Comparison of ENCODE assay signal across 11 mouse cellular contexts in the genomic region with DNA sequence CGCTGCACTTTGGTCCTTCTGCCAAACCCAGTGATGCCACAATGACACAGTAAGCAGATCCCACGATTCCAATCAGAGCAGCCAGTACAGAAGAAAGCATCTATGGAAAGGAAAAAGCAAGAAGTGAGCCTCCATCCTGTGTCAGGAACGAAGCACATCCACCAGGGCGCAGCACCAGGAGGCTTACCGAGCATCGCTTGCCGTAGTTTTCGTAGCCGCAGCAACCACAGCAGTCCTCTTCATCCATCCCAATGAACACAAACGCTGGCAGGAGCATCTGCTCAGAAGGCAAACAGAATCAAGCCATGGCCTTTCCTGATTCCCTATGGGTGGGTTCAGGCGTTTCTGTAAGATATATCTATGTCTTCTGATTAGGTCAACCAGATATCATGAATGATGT. TPM values are rescaled to one million over a fixed set of nuclear protein-coding genes. Genes with fewer than 3 reads are reported as not detected.
DNase-seq lines count a peak whose midpoint lies in the region; TF ChIP-seq lines count a peak whose summit lies in the region.
"Had no signal": no experiment of that assay in that cellular context is flagged by ENCODE, and none has a peak within 500 bp of the region (broad histone marks: within the 10 kb centered on the region; RNA-seq: fewer than 3 reads in every experiment).

No protein-coding gene starts in this region.

- peak overlapping the region; percentile 71 for H3K27ac ChIP-seq in kidney, adult 2 months (ENCODE audit: insufficient read depth, low read depth, low read length)
- H3K27ac ChIP-seq in CH12.LX (ENCODE audit: insufficient read depth, low read depth) = no peak overlapping the region
- H3K27ac ChIP-seq: embryonic facial prominence, embryonic 15.5 days; stomach, embryonic 15.5 days had no signal

- no peaks in the 10 kb centered on the region for H3K79me2 ChIP-seq in CH12.LX (replicated peaks; ENCODE audit: control insufficient read depth, extremely low read depth, insufficient read depth, poor library complexity, severe bottlenecking)

- TF ChIP-seq CTCF in kidney, adult 2 months (conservative IDR thresholded peaks at IDR 0.05; ENCODE audit: insufficient read depth, insufficient read length, low read depth, low read length) = peak; percentile 47
- TF ChIP-seq CTCF in CH12.LX (conservative IDR thresholded peaks at IDR 0.05 in 1 of 2, IDR thresholded peaks at IDR 0.05 in 1 of 2; ENCODE audit: low read depth in 2 of 2, low read length in 2 of 2) = peak in 1 of 2 experiments; percentile 30; a peak in 2 of 4 replicates

- H3K4me1 ChIP-seq in kidney, adult 2 months (ENCODE audit: control insufficient read depth, insufficient read depth, low read length) = peaks cover 12% of the 10 kb centered on the region
- peaks cover 2 to 5% of the 10 kb centered on the region in 2 experiments; a peak in 3 of 4 replicates for H3K4me1 ChIP-seq in CH12.LX (ENCODE audit: control insufficient read depth in 1 of 2, insufficient read depth in 2 of 2)

- H3K4me3 ChIP-seq in kidney, adult 2 months (ENCODE audit: insufficient read depth, low read depth, low read length) = peak overlapping the region; percentile 68
- H3K4me3 ChIP-seq in CH12.LX (replicated peaks in 1 of 3; ENCODE audit: low read depth in 2 of 3, low read length in 2 of 3, poor library complexity in 1 of 3) = no peak overlapping the region
- H3K4me3 ChIP-seq: embryonic facial prominence, embryonic 15.5 days; stomach, embryonic 15.5 days had no signal

- H3K9ac ChIP-seq in CH12.LX (ENCODE audit: insufficient read depth, low read depth) = no peak overlapping the region
- H3K9ac ChIP-seq: embryonic facial prominence, embryonic 15.5 days; stomach, embryonic 15.5 days had no signal

- WGBS in kidney, adult 2 months = 56% methylated on average over 11 of the region's 11 CpGs

- H3K9me3 ChIP-seq in CH12.LX (replicated peaks; ENCODE audit: low read length) = no peaks in the 10 kb centered on the region
- H3K9me3 ChIP-seq: embryonic facial prominence, embryonic 15.5 days; stomach, embryonic 15.5 days had no signal

- DNase-seq in kidney, adult 2 months = peak; percentile 24
- DNase-seq in kidney, adult 8-10 months = no peak
- DNase-seq in 3T3-L1 (ENCODE audit: low read depth, low spot score) (peak; percentile 74), CH12.LX (ENCODE audit: extremely low read depth) (no peak)
- peak; percentile 30 to 35 for DNase-seq in heart, postnatal 10 days
- no peak for DNase-seq in right cerebral cortex, postnatal 25 days
- DNase-seq in left cerebral cortex, postnatal 14 days (ENCODE audit: low spot score in 2 of 2) = no peak
- DNase-seq: layer of hippocampus, postnatal 36 days had no signal

- no peak for TF ChIP-seq POLR2A in kidney, adult 2 months (IDR thresholded peaks at IDR 0.05; ENCODE audit: low read depth, low read length)
- no peak for TF ChIP-seq POLR2A in CH12.LX (IDR thresholded peaks at IDR 0.05; ENCODE audit: low read depth, low read length)

- no peak for TF ChIP-seq RAD21 in CH12.LX (IDR thresholded peaks at IDR 0.05; ENCODE audit: low read depth, low read length)

- H3K27me3 ChIP-seq in kidney, adult 2 months (replicated peaks; ENCODE audit: control insufficient read depth, insufficient read depth, low read length) = no peaks in the 10 kb centered on the region
- no peaks in the 10 kb centered on the region for H3K27me3 ChIP-seq in CH12.LX (replicated peaks)
- H3K27me3 ChIP-seq: embryonic facial prominence, embryonic 15.5 days; stomach, embryonic 15.5 days had no signal

- no peak overlapping the region for H3K4me2 ChIP-seq in CH12.LX (ENCODE audit: insufficient read depth, low read depth, poor library complexity, severe bottlenecking)
- H3K4me2 ChIP-seq: embryonic facial prominence, embryonic 15.5 days had no signal

- dilution Hi-C loops in CH12.LX (cut with MboI; ENCODE audit: extremely low pct_ligation_motif_present, extremely low pct_unique_long_range_greater_than_20kb, low sequenced_read_pairs) = no loop called here

- in situ Hi-C loops in CH12.LX (cut with MboI; ENCODE audit: low pct_ligation_motif_present, low pct_unique_long_range_greater_than_20kb, low sequenced_read_pairs) = no loop called here

- intact Hi-C loops in heart, postnatal 10 days (cut with DNase I) = loop anchor here (2.0 kb wide), 1 partner anchor 26 kb away; no protein-coding TSS in a partner anchor
- intact Hi-C loops in left cerebral cortex, postnatal 14 days (cut with DNase I) = no loop called here

- TF ChIP-seq EP300 in CH12.LX (IDR thresholded peaks at IDR 0.05; ENCODE audit: low read length) = no peak

- peaks cover 1% of the 10 kb centered on the region; the same call in 1 of the 2 replicates for H3K36me3 ChIP-seq in kidney, adult 2 months (ENCODE audit: control insufficient read depth, insufficient read depth, low read length)
- no peaks in the 10 kb centered on the region for H3K36me3 ChIP-seq in CH12.LX (replicated peaks in 1 of 2; ENCODE audit: control insufficient read depth in 1 of 2, insufficient read depth in 1 of 2, low read length in 1 of 2)
- H3K36me3 ChIP-seq: embryonic facial prominence, embryonic 15.5 days; stomach, embryonic 15.5 days had no signal

TF ChIP-seq in CH12.LX, 34 proteins besides CTCF, POLR2A, EP300 and RAD21:
- TF ChIP-seq NELFE (IDR thresholded peaks at IDR 0.05; ENCODE audit: low read depth, low read length) (no peak), SMC3 (IDR thresholded peaks at IDR 0.05; ENCODE audit: low read depth, low read length) (0 out of 2 replicates have a peak, but pooled peaks have one; percentile 2)

RNA-seq across cellular contexts. Expression of a gene that starts 9.0 kb away (rescaled TPM):
- polyA plus RNA-seq in kidney, adult 2 months (2012; rRNA removed) = 119 and 157 TPM in 2 replicates
- total RNA-seq in CH12.LX (2012; rRNA removed) = not detected in 2 replicates
- not detected in 2 replicates for total RNA-seq in CH12.LX (2014; rRNA removed)
- not detected in 2 replicates for polyA plus RNA-seq in CH12.LX (2012; ENCODE audit: insufficient read length, low read depth)
- 100 to 1,000 TPM; 107 to 124 TPM for total RNA-seq in heart, postnatal 10 days (2021)
- total RNA-seq in left cerebral cortex, postnatal 14 days (2021) = 10 to 100 TPM; 16.7 to 21.0 TPM
- total RNA-seq: megakaryocyte progenitor cell, adult 5-6 weeks had no signal

Comparison
In these comparisons a context has a peak if more than half of its experiments do, and no peak if none do; other contexts are left out.
1. DNase-seq: peak in kidney, adult 2 months (single experiment), 3T3-L1 (single experiment) and heart, postnatal 10 days (2 of 2); none in kidney, adult 8-10 months (0 of 2), CH12.LX (single experiment), right cerebral cortex, postnatal 25 days (single experiment) and left cerebral cortex, postnatal 14 days (0 of 2).
2. RNA of a gene that starts 9.0 kb away (total RNA-seq): 107 to 124 TPM in heart, postnatal 10 days and 16.7 to 21.0 TPM in left cerebral cortex, postnatal 14 days; not detected in CH12.LX; every median in the first group is over 10 times any median in the second.